Comparison of ENCODE assay signal across 8 mouse cellular contexts in the genomic region with DNA sequence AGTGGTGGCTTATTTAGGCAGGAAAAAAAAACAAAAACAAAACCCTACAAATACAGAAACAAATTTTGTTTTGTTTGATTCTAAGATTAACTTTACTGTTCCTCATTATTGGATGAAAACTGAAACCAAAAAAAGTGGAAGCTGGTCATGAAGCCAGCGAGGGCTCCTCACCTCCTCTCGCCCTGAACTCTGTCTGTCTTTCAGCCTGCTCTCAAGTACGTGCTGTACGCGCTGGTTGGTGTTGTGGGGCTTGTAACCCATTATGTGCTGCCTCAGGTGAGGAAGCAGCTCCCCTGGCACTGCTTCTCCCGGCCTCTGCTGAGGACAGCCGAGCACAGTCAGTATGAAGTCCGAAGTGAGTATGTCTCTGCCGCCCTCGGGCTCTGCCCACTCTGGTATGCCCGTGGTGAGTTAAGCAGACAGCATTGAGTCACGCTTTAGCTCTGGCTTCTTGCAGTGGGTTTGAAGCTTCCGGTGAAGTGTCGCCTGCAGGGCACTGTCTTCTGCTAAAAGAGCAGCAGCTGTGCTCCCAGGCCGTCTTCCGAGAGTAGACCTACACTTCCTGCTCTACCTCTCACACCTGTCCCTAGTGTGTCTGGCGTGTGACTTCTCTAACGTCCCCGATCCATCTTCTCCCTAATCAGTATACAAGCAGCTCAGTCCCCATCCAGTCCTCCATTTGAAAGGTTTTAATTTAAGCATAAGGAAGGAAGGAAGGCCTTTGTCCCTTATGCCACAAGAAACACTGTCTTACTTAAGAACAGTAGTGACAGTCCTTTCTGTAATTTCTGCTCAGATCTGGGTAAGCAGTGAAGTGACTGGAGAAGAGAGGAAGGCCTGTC.
DNase-seq lines count a peak whose midpoint lies in the region; ATAC-seq and TF ChIP-seq lines count a peak whose summit lies in the region.

No protein-coding gene starts in this region.

- 58% methylated on average over 19 of the region's 19 CpGs for WGBS in lung, embryonic 15.5 days
- WGBS in stomach, postnatal 0 days: 84% methylated on average over 19 of the region's 19 CpGs
- WGBS in forebrain, embryonic 11.5 days: 92% methylated on average over 19 of the region's 19 CpGs

- no peaks in the 10 kb centered on the region for H3K27me3 ChIP-seq in lung, embryonic 15.5 days
- no peaks in the 10 kb centered on the region for H3K27me3 ChIP-seq in stomach, postnatal 0 days (ENCODE audit: control insufficient read depth, insufficient read depth, low read length)
- no peaks in the 10 kb centered on the region for H3K27me3 ChIP-seq in forebrain, embryonic 11.5 days (ENCODE audit: control insufficient read depth, insufficient read depth, low read length)

- no peak for TF ChIP-seq EP300 in stomach, postnatal 0 days (optimal IDR thresholded peaks at IDR 0.05)

- H3K27ac ChIP-seq in lung, embryonic 15.5 days: peak overlapping the region; percentile 90
- no peak overlapping the region for H3K27ac ChIP-seq in stomach, postnatal 0 days (replicated peaks)
- no peak overlapping the region for H3K27ac ChIP-seq in forebrain, embryonic 11.5 days (ENCODE audit: low read depth, low read length)

- H3K9ac ChIP-seq in lung, embryonic 15.5 days: no peak overlapping the region
- H3K9ac ChIP-seq in stomach, postnatal 0 days (ENCODE audit: low read length): no peak overlapping the region
- H3K9ac ChIP-seq in forebrain, embryonic 11.5 days (ENCODE audit: low read length): no peak overlapping the region

- peaks cover 36% of the 10 kb centered on the region for H3K36me3 ChIP-seq in lung, embryonic 15.5 days
- peaks cover 25% of the 10 kb centered on the region for H3K36me3 ChIP-seq in stomach, postnatal 0 days (ENCODE audit: control insufficient read depth, insufficient read depth, low read length)
- no peaks in the 10 kb centered on the region; the same call in 1 of the 2 replicates for H3K36me3 ChIP-seq in forebrain, embryonic 11.5 days (ENCODE audit: control insufficient read depth, insufficient read depth, low read length)

- H3K9me3 ChIP-seq in lung, embryonic 15.5 days: no peaks in the 10 kb centered on the region
- H3K9me3 ChIP-seq in stomach, postnatal 0 days (ENCODE audit: control insufficient read depth, low read length): no peaks in the 10 kb centered on the region
- H3K9me3 ChIP-seq in forebrain, embryonic 11.5 days (ENCODE audit: control insufficient read depth, low read length): no peaks in the 10 kb centered on the region

- H3K4me2 ChIP-seq in lung, embryonic 15.5 days: 0 out of 2 replicates have a peak overlapping the region, but pooled peaks have one; percentile 12
- no peak overlapping the region for H3K4me2 ChIP-seq in stomach, postnatal 0 days (replicated peaks; ENCODE audit: low read depth)
- no peak overlapping the region for H3K4me2 ChIP-seq in forebrain, embryonic 11.5 days (ENCODE audit: low read depth, low read length, severe bottlenecking)

- H3K4me3 ChIP-seq in lung, embryonic 15.5 days: no peak overlapping the region
- no peak overlapping the region for H3K4me3 ChIP-seq in stomach, postnatal 0 days (ENCODE audit: low read depth, low read length)
- no peak overlapping the region for H3K4me3 ChIP-seq in forebrain, embryonic 11.5 days (ENCODE audit: low read depth, low read length)

- no peak for TF ChIP-seq CTCF in stomach, postnatal 0 days (IDR thresholded peaks at IDR 0.05; ENCODE audit: low read depth)

- H3K4me1 ChIP-seq in lung, embryonic 15.5 days: peaks cover 19% of the 10 kb centered on the region
- no peaks in the 10 kb centered on the region for H3K4me1 ChIP-seq in stomach, postnatal 0 days (replicated peaks; ENCODE audit: control insufficient read depth, insufficient read depth)
- 0 out of 2 replicates have a peak, but pooled peaks cover 2% of the 10 kb centered on the region for H3K4me1 ChIP-seq in forebrain, embryonic 11.5 days (replicated peaks; ENCODE audit: control insufficient read depth, insufficient read depth, low read length)

- ATAC-seq in lung, embryonic 15.5 days (ENCODE audit: borderline replicate concordance, extremely low read depth, low FRiP score, low TSS enrichment): no peak
- ATAC-seq in stomach, postnatal 0 days (ENCODE audit: low FRiP score, low TSS enrichment): peak; percentile 24; the same call in 1 of the 2 replicates
- no peak for ATAC-seq in forebrain, embryonic 11.5 days (replicated peaks; ENCODE audit: low FRiP score)

- DNase-seq in left cerebral cortex, adult 18-20 months (ENCODE audit: low spot score in 2 of 2): peak; percentile 25 to 51
- DNase-seq in left cerebral cortex, postnatal 4 days: no peak
- DNase-seq in Muller cell, postnatal 12 days (ENCODE audit: inconsistent ontology term): peak; percentile 30
- no peak for DNase-seq in stomach, postnatal 0 days (ENCODE audit: low spot score)
- no peak for DNase-seq in urinary bladder, postnatal 10 days (ENCODE audit: low spot score)
- no peak for DNase-seq in heart, adult 9 months (ENCODE audit: low spot score in 2 of 2)
- DNase-seq in forebrain, embryonic 11.5 days (ENCODE audit: low spot score): no peak

- intact Hi-C loops in left cerebral cortex, postnatal 4 days (cut with DNase I): no loop called here

Comparison
In these comparisons a context has a peak if more than half of its experiments do, and no peak if none do; other contexts are left out.
1. DNase-seq: peak in left cerebral cortex, adult 18-20 months (2 of 2) and Muller cell, postnatal 12 days (single experiment); none in left cerebral cortex, postnatal 4 days (single experiment), stomach, postnatal 0 days (single experiment), urinary bladder, postnatal 10 days (single experiment), heart, adult 9 months (0 of 2) and forebrain, embryonic 11.5 days (single experiment).